Mouse (Mus musculus) heart, embryonic 10.5 days (tissue): ENCODE measurements around the gene Prr23a3. TPM values are rescaled to one million over a fixed set of nuclear protein-coding genes. Genes with fewer than 3 reads are reported as not detected.
A peak's percentile ranks its signal among the peaks of the same experiment; 100 is the strongest.

Source experiments
- DNase-seq: peaks from one replicate; pipeline ENCODE4 v3.0.0-alpha.2; 2017; ENCODE audit warnings: low spot score
- H3K27ac ChIP-seq: fragments of 300-500 bp; sonication (generic); 2 replicates; pipeline ENCODE4 v1.5.1; 2016; ENCODE audit warnings: mild to moderate bottlenecking
- H3K27me3 ChIP-seq: fragments of 300-500 bp; sonication (generic); 2 replicates; pipeline ENCODE4 v1.6.1; 2016; ENCODE audit warnings: mild to moderate bottlenecking; ENCODE audit not compliant: poor library complexity, insufficient read depth, severe bottlenecking
- H3K36me3 ChIP-seq: fragments of 300-500 bp; sonication (generic); 2 replicates; pipeline ENCODE4 v1.6.1; 2016; ENCODE audit warnings: mild to moderate bottlenecking, moderate library complexity
- H3K4me1 ChIP-seq: fragments of 300-500 bp; sonication (generic); 2 replicates; pipeline ENCODE4 v1.6.1; 2016; ENCODE audit warnings: mild to moderate bottlenecking
- H3K4me3 ChIP-seq: fragments of 300-500 bp; sonication (generic); 2 replicates; pipeline ENCODE4 v1.5.1; 2016; ENCODE audit warnings: mild to moderate bottlenecking, moderate library complexity
- H3K9me3 ChIP-seq: fragments of 300-500 bp; sonication (generic); 2 replicates; pipeline ENCODE4 v1.6.1; 2016; ENCODE audit warnings: mild to moderate bottlenecking, moderate library complexity
- WGBS: fragments of 180-500 bp; shearing (Covaris S2); methylation state at CpG from one replicate; pipeline ENCODE4 v1.1.7; 2016; 5-methylcytosine and 5-hydroxymethylcytosine counted together
- polyA plus RNA-seq: library from polyadenylated mRNA; unstranded; fragments of >200 nt; fragmentation: Nextera tagmentation; extraction: Ambion mirVana; gene quantifications from 2 replicates; pipeline ENCODE4 v1.2.1, GENCODE M21; 2016

The Prr23a3 gene
- 0.34 TPM in 1 of 2 replicates, not detected in the other for polyA plus RNA-seq

- Histone ChIP-seq H3K4me1 (0 out of 2 replicates have a peak, but pooled peaks cover 2% of the 10 kb centered on the region), H3K4me3 (peak within 1 kb of the TSS; percentile 41), H3K9me3 (no peaks in the 10 kb centered on the region), H3K36me3 (no peaks in the 10 kb centered on the region), H3K27ac (no peak within 1 kb of the TSS), H3K27me3 (peaks cover 13% of the 10 kb centered on the region)
- no peak for DNase-seq
- 39% methylated on average over 22 of the region's 22 CpGs for WGBS
These were observed at the start of gene Prr23a3 for GRCm38 (mm10) chr9:98864571-98864970. Gene Prr23a3 (plus strand): TSS chr9:98864767.

GRCm38 (mm10) chr9:98816066-98816465 is 48.5 kb upstream of the Prr23a3 start:
- DNase-seq = no peak
- Histone ChIP-seq H3K27me3 (peaks cover 30% of the 10 kb centered on the region), H3K9me3 (no peaks in the 10 kb centered on the region), H3K4me1 (peaks cover 8% of the 10 kb centered on the region), H3K4me3 (no peak overlapping the region), H3K36me3 (no peaks in the 10 kb centered on the region), H3K27ac (no peak overlapping the region)
- WGBS = 65% methylated on average over 3 of the region's 3 CpGs

- DNase-seq = no peak
- H3K4me1 ChIP-seq = peaks cover 8% of the 10 kb centered on the region
- no peak overlapping the region for H3K4me3 ChIP-seq
- H3K36me3 ChIP-seq = no peaks in the 10 kb centered on the region
- H3K27me3 ChIP-seq = peaks cover 30% of the 10 kb centered on the region
- peak overlapping the region; percentile 16; the same call in 1 of the 2 replicates for H3K27ac ChIP-seq
- H3K9me3 ChIP-seq = no peaks in the 10 kb centered on the region
- WGBS = 78% methylated on average over 7 of the region's 7 CpGs
These were observed 47.0 kb upstream of the Prr23a3 start for GRCm38 (mm10) chr9:98817592-98817991.

GRCm38 (mm10) chr9:98818971-98819370 is 45.6 kb upstream of the Prr23a3 start:
- 71% methylated on average over 5 of the region's 5 CpGs for WGBS
- peaks cover 27% of the 10 kb centered on the region for H3K27me3 ChIP-seq
- H3K9me3 ChIP-seq = no peaks in the 10 kb centered on the region
- H3K4me3 ChIP-seq = no peak overlapping the region
- no peak for DNase-seq
- no peak overlapping the region for H3K27ac ChIP-seq
- H3K4me1 ChIP-seq = peaks cover 8% of the 10 kb centered on the region
- H3K36me3 ChIP-seq = no peaks in the 10 kb centered on the region

- H3K36me3 ChIP-seq = no peaks in the 10 kb centered on the region
- no peaks in the 10 kb centered on the region for H3K9me3 ChIP-seq
- peaks cover 8% of the 10 kb centered on the region for H3K4me1 ChIP-seq
- no peak overlapping the region for H3K4me3 ChIP-seq
- DNase-seq = no peak
- WGBS = 72% methylated on average over 2 of the region's 2 CpGs
- H3K27ac ChIP-seq = no peak overlapping the region
- H3K27me3 ChIP-seq = peaks cover 27% of the 10 kb centered on the region
These were observed 45.1 kb upstream of the Prr23a3 start for GRCm38 (mm10) chr9:98819481-98819880.

- Histone ChIP-seq H3K4me3 (no peak overlapping the region), H3K9me3 (no peaks in the 10 kb centered on the region), H3K36me3 (no peaks in the 10 kb centered on the region), H3K4me1 (peaks cover 8% of the 10 kb centered on the region), H3K27ac (no peak overlapping the region), H3K27me3 (peaks cover 27% of the 10 kb centered on the region)
- WGBS = 84% methylated on average over 4 of the region's 4 CpGs
- DNase-seq = no peak
These were observed 44.1 kb upstream of the Prr23a3 start for GRCm38 (mm10) chr9:98820461-98820860.

GRCm38 (mm10) chr9:98821067-98821466 is 43.5 kb upstream of the Prr23a3 start:
- no peaks in the 10 kb centered on the region for H3K9me3 ChIP-seq
- H3K4me3 ChIP-seq = no peak overlapping the region
- DNase-seq = no peak
- H3K27ac ChIP-seq = no peak overlapping the region
- peaks cover 27% of the 10 kb centered on the region for H3K27me3 ChIP-seq
- H3K36me3 ChIP-seq = no peaks in the 10 kb centered on the region
- peaks cover 4% of the 10 kb centered on the region; the same call in 1 of the 2 replicates for H3K4me1 ChIP-seq

- no peak for DNase-seq
- Histone ChIP-seq H3K4me1 (no peaks in the 10 kb centered on the region), H3K4me3 (no peak overlapping the region), H3K9me3 (no peaks in the 10 kb centered on the region), H3K36me3 (no peaks in the 10 kb centered on the region), H3K27ac (no peak overlapping the region), H3K27me3 (peaks cover 19% of the 10 kb centered on the region; the same call in 1 of the 2 replicates)
- WGBS = 81% methylated on average over 7 of the region's 7 CpGs
These were observed 40.8 kb upstream of the Prr23a3 start for GRCm38 (mm10) chr9:98823805-98824204.

- H3K36me3 ChIP-seq = no peaks in the 10 kb centered on the region
- no peak overlapping the region for H3K4me3 ChIP-seq
- no peaks in the 10 kb centered on the region for H3K27me3 ChIP-seq
- no peak overlapping the region for H3K27ac ChIP-seq
- no peaks in the 10 kb centered on the region for H3K9me3 ChIP-seq
- 36% methylated on average over 5 of the region's 5 CpGs for WGBS
- DNase-seq = no peak
- peaks cover 5% of the 10 kb centered on the region; the same call in 1 of the 2 replicates for H3K4me1 ChIP-seq
These were observed 35.1 kb upstream of the Prr23a3 start for GRCm38 (mm10) chr9:98829508-98829907.

- Histone ChIP-seq H3K27ac (no peak overlapping the region), H3K9me3 (no peaks in the 10 kb centered on the region), H3K36me3 (no peaks in the 10 kb centered on the region), H3K4me3 (no peak overlapping the region), H3K4me1 (peaks cover 4% of the 10 kb centered on the region), H3K27me3 (peaks cover 7% of the 10 kb centered on the region; the same call in 1 of the 2 replicates)
- no peak for DNase-seq
- WGBS = 77% methylated on average over 7 of the region's 7 CpGs
These were observed 27.0 kb upstream of the Prr23a3 start for GRCm38 (mm10) chr9:98837537-98838074.

GRCm38 (mm10) chr9:98842117-98842516 is 22.4 kb upstream of the Prr23a3 start, which contains the start of gene Prr23a1:
Gene Prr23a1 (plus strand): TSS chr9:98842503.
- Histone ChIP-seq H3K4me3 (peak within 1 kb of the TSS; percentile 38), H3K9me3 (no peaks in the 10 kb centered on the region), H3K27ac (no peak within 1 kb of the TSS), H3K27me3 (peaks cover 14% of the 10 kb centered on the region; the same call in 1 of the 2 replicates), H3K36me3 (no peaks in the 10 kb centered on the region), H3K4me1 (peaks cover 4% of the 10 kb centered on the region)
- WGBS = 43% methylated on average over 22 of the region's 22 CpGs
- DNase-seq = no peak

- Histone ChIP-seq H3K27me3 (no peaks in the 10 kb centered on the region), H3K27ac (no peak within 1 kb of the TSS), H3K36me3 (no peaks in the 10 kb centered on the region), H3K4me1 (no peaks in the 10 kb centered on the region), H3K9me3 (no peaks in the 10 kb centered on the region), H3K4me3 (no peak within 1 kb of the TSS)
- 61% methylated on average over 18 of the region's 18 CpGs for WGBS
- DNase-seq = no peak
These were observed 8.4 kb upstream of the Prr23a3 start, which contains the start of gene Prr23a2 for GRCm38 (mm10) chr9:98856210-98856609. Gene Prr23a2 (plus strand): TSS chr9:98856494.

GRCm38 (mm10) chr9:98863463-98863862 is 1.1 kb upstream of the Prr23a3 start:
- Histone ChIP-seq H3K9me3 (no peaks in the 10 kb centered on the region), H3K36me3 (no peaks in the 10 kb centered on the region), H3K27ac (no peak overlapping the region), H3K4me1 (0 out of 2 replicates have a peak, but pooled peaks cover 2% of the 10 kb centered on the region), H3K4me3 (no peak overlapping the region), H3K27me3 (peaks cover 13% of the 10 kb centered on the region)
- 65% methylated on average over 3 of the region's 3 CpGs for WGBS
- DNase-seq = no peak

- Histone ChIP-seq H3K4me1 (no peaks in the 10 kb centered on the region), H3K36me3 (no peaks in the 10 kb centered on the region), H3K27ac (no peak overlapping the region), H3K27me3 (no peaks in the 10 kb centered on the region), H3K4me3 (no peak overlapping the region), H3K9me3 (peaks cover 10% of the 10 kb centered on the region)
- no peak for DNase-seq
- 70% methylated on average over 1 of the region's 1 CpGs for WGBS
These were observed 36.9 kb downstream of the Prr23a3 start for GRCm38 (mm10) chr9:98901486-98901885.
